Mouse (Mus musculus): ENCODE data around the gene Zfp202. TPM values are rescaled to one million over a fixed set of nuclear protein-coding genes. Genes with fewer than 3 reads are reported as not detected.

Zfp202 gene
- polyA plus RNA-seq, 1 experiment from 2014 or later = 7.3 TPM

DNA sequence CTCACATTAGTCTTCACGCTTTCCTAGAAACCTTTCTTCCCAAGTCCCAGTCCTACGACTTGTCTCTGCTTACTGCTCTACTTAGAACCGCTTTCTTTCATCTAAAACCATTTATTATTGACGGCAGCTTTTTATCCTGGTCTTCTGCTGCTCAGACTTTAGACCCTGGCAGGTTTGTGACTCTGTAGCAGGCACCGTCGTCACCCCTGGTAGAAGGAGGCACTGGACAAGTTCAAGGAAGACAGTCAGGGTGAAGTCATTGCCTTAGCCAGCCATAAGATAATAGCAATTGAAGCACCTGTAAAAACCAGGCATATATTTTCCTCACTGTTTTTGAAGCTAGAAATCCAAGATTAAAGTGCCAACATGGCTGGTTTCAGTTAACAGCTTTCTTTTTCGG, 43.1 kb downstream of the Zfp202 start:
- peaks cover 12% of the 10 kb centered on the region for H3K4me1 ChIP-seq (ENCODE audit: insufficient read depth, low read length)
- 78% methylated on average over 7 of the region's 7 CpGs for WGBS
- no peak overlapping the region for H3K9ac ChIP-seq (replicated peaks; ENCODE audit: low read length)
- ATAC-seq (ENCODE audit: low FRiP score, low TSS enrichment) = no peak
- H3K9me3 ChIP-seq (ENCODE audit: low read length) = peaks cover 4% of the 10 kb centered on the region
- no peak overlapping the region for H3K4me2 ChIP-seq (replicated peaks; ENCODE audit: low read depth, low read length)
- H3K27ac ChIP-seq (ENCODE audit: low read length) = no peak overlapping the region
- no peaks in the 10 kb centered on the region for H3K36me3 ChIP-seq (ENCODE audit: insufficient read depth, low read length)
- H3K27me3 ChIP-seq (ENCODE audit: insufficient read depth, low read length) = 0 out of 2 replicates have a peak, but pooled peaks cover 5% of the 10 kb centered on the region
- H3K4me3 ChIP-seq (ENCODE audit: low read length) = no peak overlapping the region

DNA sequence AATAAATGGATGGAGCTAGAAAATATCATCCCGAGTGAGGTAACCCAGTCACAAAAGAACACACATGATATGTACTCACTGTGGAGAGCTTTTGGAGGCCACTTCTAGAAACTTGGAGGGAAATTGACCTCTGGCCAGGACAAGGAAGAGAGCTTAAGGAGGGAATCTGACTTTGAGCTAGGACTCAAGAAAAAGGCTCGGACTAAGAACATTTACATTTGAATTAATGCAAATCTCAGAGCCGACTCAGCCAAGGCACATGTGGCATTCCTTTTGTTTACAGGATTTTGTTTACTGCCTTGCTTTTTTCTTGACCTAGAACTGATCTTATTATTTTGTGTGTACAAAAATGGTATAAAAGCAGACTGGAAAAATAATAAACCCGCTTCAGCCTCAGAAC, 47.6 kb downstream of the Zfp202 start:
- H3K36me3 ChIP-seq (ENCODE audit: insufficient read depth, low read length) = no peaks in the 10 kb centered on the region
- 51% methylated on average over 4 of the region's 4 CpGs for WGBS
- no peak overlapping the region for H3K4me2 ChIP-seq (replicated peaks; ENCODE audit: low read depth, low read length)
- no peaks in the 10 kb centered on the region for H3K9me3 ChIP-seq (ENCODE audit: low read length)
- ATAC-seq (ENCODE audit: low FRiP score, low TSS enrichment) = no peak
- peaks cover 15% of the 10 kb centered on the region for H3K4me1 ChIP-seq (ENCODE audit: insufficient read depth, low read length)
- H3K27ac ChIP-seq (ENCODE audit: low read length) = no peak overlapping the region
- no peak overlapping the region for H3K9ac ChIP-seq (replicated peaks; ENCODE audit: low read length)
- H3K4me3 ChIP-seq (ENCODE audit: low read length) = no peak overlapping the region
- 0 out of 2 replicates have a peak, but pooled peaks cover 8% of the 10 kb centered on the region for H3K27me3 ChIP-seq (ENCODE audit: insufficient read depth, low read length)

DNA sequence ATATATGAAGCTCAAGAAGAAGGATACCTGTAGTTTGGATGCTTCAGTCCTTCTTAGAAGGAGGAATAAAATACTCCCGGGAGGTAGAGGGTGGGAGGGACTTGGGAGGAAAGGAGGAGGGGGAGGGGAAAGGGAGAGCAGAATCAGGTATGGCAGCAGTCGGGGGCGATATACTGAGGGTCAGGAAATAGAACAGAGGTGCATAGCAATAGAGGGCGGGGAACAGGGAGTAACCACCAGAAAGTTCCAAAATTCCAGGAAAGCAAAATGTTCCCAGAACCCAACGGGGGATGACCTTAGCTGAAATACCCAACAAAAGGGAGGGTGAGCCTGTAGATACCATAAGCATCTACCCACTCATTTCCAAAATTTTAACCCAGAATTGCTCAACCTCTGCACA, 48.2 kb downstream of the Zfp202 start:
- whole genome bisulfite sequencing = 27% methylated on average over 5 of the region's 5 CpGs
- Histone ChIP-seq H3K9ac (replicated peaks; ENCODE audit: low read length) (no peak overlapping the region), H3K4me1 (ENCODE audit: insufficient read depth, low read length) (peaks cover 12% of the 10 kb centered on the region), H3K27ac (ENCODE audit: low read length) (no peak overlapping the region), H3K27me3 (ENCODE audit: insufficient read depth, low read length) (0 out of 2 replicates have a peak, but pooled peaks cover 8% of the 10 kb centered on the region), H3K4me3 (ENCODE audit: low read length) (no peak overlapping the region), H3K9me3 (ENCODE audit: low read length) (no peaks in the 10 kb centered on the region), H3K4me2 (replicated peaks; ENCODE audit: low read depth, low read length) (no peak overlapping the region), H3K36me3 (ENCODE audit: insufficient read depth, low read length) (no peaks in the 10 kb centered on the region)
- no peak for ATAC-seq (ENCODE audit: low FRiP score, low TSS enrichment)

DNA sequence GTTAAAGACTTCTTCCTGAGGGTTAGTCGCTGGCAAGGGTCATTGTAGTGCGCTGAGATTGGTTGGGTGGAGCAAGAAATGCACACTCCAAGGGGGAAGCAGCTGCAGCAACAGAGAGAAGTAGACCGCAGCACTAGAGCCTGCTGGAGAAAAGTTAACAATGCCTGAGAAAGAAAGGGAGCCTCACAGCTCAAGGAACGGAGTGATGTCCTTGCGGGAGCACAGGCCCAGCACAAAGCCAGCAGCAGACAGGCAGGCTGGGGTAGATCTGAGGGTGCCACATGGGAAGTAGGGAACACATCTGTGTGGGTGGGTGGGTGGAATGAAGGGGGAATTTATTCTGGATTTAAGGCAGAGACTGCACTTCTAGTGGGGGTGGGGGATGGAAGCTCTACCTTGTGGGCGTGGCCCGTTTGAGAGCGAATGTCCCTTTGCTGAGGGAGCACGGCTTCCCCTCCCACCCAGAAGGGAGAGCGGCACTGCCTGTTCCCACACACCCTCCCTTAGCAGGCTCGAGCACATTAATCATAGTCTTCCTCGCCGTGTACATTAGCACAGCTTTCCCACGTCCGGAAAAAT, 49.2 kb downstream of the Zfp202 start:
- WGBS = 2% methylated on average over 15 of the region's 15 CpGs

DNA sequence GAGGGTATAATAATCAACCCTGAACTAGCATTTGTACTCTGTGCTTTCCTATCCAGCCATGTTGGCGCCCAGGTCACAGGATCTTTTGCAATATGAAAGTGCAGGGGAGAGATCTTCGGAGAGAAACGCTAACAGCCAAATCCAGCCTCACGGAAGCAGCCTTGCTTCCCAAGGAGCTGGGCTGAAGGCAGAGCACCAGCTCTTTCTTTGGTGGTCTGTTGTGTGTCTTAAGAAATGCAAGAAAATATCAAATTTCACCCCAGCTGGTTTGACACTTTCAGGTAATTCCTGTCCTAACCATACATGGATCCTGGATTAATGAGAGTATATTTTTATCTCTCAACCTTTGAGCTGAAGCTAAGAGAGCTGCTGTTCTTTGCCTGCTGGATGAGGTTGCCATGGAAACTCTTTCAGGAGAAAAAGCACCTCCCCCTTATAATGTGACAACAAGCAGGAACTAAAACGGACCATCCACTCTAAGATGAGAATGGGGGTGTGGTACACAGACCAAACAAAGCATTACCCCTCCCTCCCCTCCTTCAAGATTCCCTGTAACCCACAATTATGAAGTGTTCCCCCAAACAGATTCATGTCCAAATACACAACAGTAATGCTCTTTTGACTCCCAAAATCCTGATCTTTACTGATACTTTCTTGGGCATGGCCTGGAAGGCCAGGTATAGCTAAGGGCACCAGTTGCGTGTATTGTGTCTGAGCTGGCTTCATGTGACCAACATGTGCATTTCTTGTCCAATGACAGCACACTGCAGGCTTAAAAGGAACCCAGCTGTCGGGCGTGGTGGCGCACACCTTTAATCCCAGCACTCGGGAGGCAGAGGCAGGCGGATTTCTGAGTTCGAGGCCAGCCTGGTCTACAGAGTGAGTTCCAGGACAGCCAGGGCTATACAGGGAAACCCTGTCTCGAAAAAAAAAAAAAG, 50.1 kb downstream of the Zfp202 start:
- WGBS = 55% methylated on average over 13 of the region's 13 CpGs
- H3K36me3 ChIP-seq (ENCODE audit: insufficient read depth, low read length) = no peaks in the 10 kb centered on the region
- H3K4me3 ChIP-seq (ENCODE audit: low read length) = peak overlapping the region; percentile 50
- H3K9me3 ChIP-seq (ENCODE audit: low read length) = no peaks in the 10 kb centered on the region
- H3K27me3 ChIP-seq (ENCODE audit: insufficient read depth, low read length) = 0 out of 2 replicates have a peak, but pooled peaks cover 8% of the 10 kb centered on the region
- peak overlapping the region; percentile 59 for H3K9ac ChIP-seq (replicated peaks; ENCODE audit: low read length)
- no peak overlapping the region for H3K27ac ChIP-seq (ENCODE audit: low read length)
- peak overlapping the region; percentile 81 for H3K4me2 ChIP-seq (replicated peaks; ENCODE audit: low read depth, low read length)
- peaks cover 15% of the 10 kb centered on the region for H3K4me1 ChIP-seq (ENCODE audit: insufficient read depth, low read length)
- ATAC-seq (ENCODE audit: low FRiP score, low TSS enrichment) = 0 out of 2 replicates have a peak, but pooled peaks have one; percentile 36

More for the DNA sequence above, 49.2 kb downstream of the Zfp202 start:
- ATAC-seq (ENCODE audit: low FRiP score, low TSS enrichment) = peak; percentile 86
- H3K9me3 ChIP-seq (ENCODE audit: low read length) = no peaks in the 10 kb centered on the region
- no peaks in the 10 kb centered on the region for H3K36me3 ChIP-seq (ENCODE audit: insufficient read depth, low read length)
- 0 out of 2 replicates have a peak, but pooled peaks cover 8% of the 10 kb centered on the region for H3K27me3 ChIP-seq (ENCODE audit: insufficient read depth, low read length)
- H3K4me3 ChIP-seq (ENCODE audit: low read length) = peak overlapping the region; percentile 50
- peak overlapping the region; percentile 59 for H3K9ac ChIP-seq (replicated peaks; ENCODE audit: low read length)
- no peak overlapping the region for H3K27ac ChIP-seq (ENCODE audit: low read length)
- peaks cover 15% of the 10 kb centered on the region for H3K4me1 ChIP-seq (ENCODE audit: insufficient read depth, low read length)
- H3K4me2 ChIP-seq (replicated peaks; ENCODE audit: low read depth, low read length) = peak overlapping the region; percentile 81

DNA sequence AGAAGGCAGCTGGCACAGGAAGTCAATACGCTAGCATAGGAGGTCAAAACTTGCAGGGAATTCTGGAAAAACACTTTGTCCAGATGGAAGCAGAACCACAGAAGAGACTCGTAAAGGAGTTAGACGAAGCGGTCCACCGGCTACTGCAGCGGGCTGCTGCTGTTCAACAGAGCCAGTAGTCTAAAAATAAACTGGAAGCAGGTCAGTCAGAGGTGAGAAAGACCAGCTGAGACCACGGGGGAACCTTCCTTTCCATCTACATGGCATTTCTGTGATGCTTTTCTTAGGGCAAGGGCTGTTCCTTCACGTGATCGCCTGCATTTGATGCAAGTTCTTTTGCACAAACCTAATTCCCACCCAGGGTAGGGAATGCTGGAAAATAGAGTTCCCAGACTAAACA, 53.4 kb downstream of the Zfp202 start:
- peaks cover 15% of the 10 kb centered on the region for H3K4me1 ChIP-seq (ENCODE audit: insufficient read depth, low read length)
- H3K4me2 ChIP-seq (replicated peaks; ENCODE audit: low read depth, low read length) = no peak overlapping the region
- no peak overlapping the region for H3K27ac ChIP-seq (ENCODE audit: low read length)
- peaks cover 3% of the 10 kb centered on the region; the same call in 1 of the 2 replicates for H3K9me3 ChIP-seq (ENCODE audit: low read length)
- 0 out of 2 replicates have a peak, but pooled peaks cover 3% of the 10 kb centered on the region for H3K27me3 ChIP-seq (ENCODE audit: insufficient read depth, low read length)
- ATAC-seq (ENCODE audit: low FRiP score, low TSS enrichment) = no peak
- no peak overlapping the region for H3K4me3 ChIP-seq (ENCODE audit: low read length)
- no peaks in the 10 kb centered on the region for H3K36me3 ChIP-seq (ENCODE audit: insufficient read depth, low read length)
- no peak overlapping the region for H3K9ac ChIP-seq (replicated peaks; ENCODE audit: low read length)
- 40% methylated on average over 9 of the region's 9 CpGs for WGBS

DNA sequence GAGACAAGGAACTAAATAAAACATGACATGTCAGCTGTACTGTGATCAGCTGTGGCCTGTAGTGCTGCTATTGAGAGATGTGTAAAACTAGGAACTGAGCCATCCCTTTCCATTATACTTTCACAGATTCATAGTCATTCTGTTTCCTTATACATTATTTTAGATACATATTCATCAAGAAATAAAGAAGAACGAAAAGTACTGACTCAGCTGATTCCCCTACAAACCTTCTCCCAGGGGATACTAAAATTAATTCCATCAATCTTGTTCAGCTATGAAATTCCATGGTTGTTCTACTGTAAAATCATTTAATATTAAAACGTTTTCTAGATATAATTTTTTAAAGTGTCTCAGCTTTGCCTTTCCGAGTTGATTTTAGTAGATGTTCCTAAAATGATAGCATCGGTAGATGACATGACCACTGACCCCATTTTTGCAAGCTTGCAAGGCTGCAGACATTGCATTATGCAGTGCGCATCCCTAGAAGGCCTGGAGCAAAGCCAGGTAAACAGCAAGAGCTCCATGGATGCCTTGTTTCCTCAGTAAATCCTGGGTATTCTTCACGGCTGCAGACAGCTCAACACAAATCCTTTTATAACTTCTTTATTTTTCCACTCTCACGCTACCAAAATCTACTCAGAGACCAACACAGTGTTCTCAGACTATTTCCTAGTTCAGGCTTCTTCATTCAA, 54.0 kb downstream of the Zfp202 start:
- 82% methylated on average over 7 of the region's 7 CpGs for WGBS
- H3K4me3 ChIP-seq (ENCODE audit: low read length) = no peak overlapping the region
- no peaks in the 10 kb centered on the region for H3K27me3 ChIP-seq (ENCODE audit: insufficient read depth, low read length)
- H3K4me2 ChIP-seq (replicated peaks; ENCODE audit: low read depth, low read length) = no peak overlapping the region
- peaks cover 3% of the 10 kb centered on the region; the same call in 1 of the 2 replicates for H3K9me3 ChIP-seq (ENCODE audit: low read length)
- peaks cover 13% of the 10 kb centered on the region for H3K4me1 ChIP-seq (ENCODE audit: insufficient read depth, low read length)
- H3K27ac ChIP-seq (ENCODE audit: low read length) = no peak overlapping the region
- no peak overlapping the region for H3K9ac ChIP-seq (replicated peaks; ENCODE audit: low read length)
- no peaks in the 10 kb centered on the region for H3K36me3 ChIP-seq (ENCODE audit: insufficient read depth, low read length)
- no peak for ATAC-seq (ENCODE audit: low FRiP score, low TSS enrichment)

DNA sequence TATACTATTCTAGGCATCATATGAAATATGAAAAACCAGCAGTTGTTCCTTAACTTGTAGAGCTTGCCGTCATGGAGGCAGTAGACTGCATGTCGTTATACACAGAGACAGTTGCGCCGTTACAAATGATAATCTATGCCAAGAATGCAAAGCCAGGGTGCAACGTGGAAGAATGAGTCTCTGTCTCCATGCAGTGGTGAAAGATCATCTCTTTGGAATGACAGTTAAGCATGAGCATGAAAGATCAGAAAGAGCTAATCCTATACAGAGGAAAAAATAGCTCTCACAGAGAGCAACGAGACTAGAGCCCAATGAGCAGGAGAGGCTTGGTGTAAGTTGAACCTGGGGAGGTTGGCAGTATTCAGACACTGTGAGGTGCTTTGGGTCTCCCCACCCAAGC, 54.6 kb downstream of the Zfp202 start:
- Histone ChIP-seq H3K36me3 (ENCODE audit: insufficient read depth, low read length) (no peaks in the 10 kb centered on the region), H3K4me1 (ENCODE audit: insufficient read depth, low read length) (0 out of 2 replicates have a peak, but pooled peaks cover 8% of the 10 kb centered on the region), H3K4me3 (ENCODE audit: low read length) (no peak overlapping the region), H3K9me3 (ENCODE audit: low read length) (peaks cover 3% of the 10 kb centered on the region; the same call in 1 of the 2 replicates), H3K27me3 (ENCODE audit: insufficient read depth, low read length) (no peaks in the 10 kb centered on the region), H3K9ac (replicated peaks; ENCODE audit: low read length) (no peak overlapping the region), H3K4me2 (replicated peaks; ENCODE audit: low read depth, low read length) (no peak overlapping the region), H3K27ac (ENCODE audit: low read length) (no peak overlapping the region)
- ATAC-seq (ENCODE audit: low FRiP score, low TSS enrichment) = no peak
- 86% methylated on average over 6 of the region's 6 CpGs for WGBS

DNA sequence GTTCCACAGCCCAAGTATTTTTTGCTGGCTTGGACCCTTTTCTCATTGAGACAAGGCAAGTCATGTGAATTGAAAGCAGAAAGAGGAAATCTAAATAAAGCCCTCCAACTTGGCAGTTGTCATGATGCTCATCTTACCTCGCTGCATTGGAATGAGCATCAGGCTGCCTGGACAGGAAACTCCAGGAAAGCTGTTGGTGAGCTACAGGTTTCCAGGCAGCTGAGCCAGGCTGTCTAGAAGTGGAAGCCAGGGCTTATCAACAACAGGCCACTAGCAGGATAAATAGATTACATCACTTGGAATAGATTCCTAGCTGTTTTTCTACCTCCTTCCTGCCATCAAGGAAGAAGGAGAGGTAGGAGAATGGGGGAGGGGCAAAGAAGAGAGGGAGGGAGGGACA, 57.0 kb downstream of the Zfp202 start:
- H3K27ac ChIP-seq (ENCODE audit: low read length) = no peak overlapping the region
- H3K9me3 ChIP-seq (ENCODE audit: low read length) = peaks cover 3% of the 10 kb centered on the region; the same call in 1 of the 2 replicates
- 0 out of 2 replicates have a peak, but pooled peaks cover 4% of the 10 kb centered on the region for H3K4me1 ChIP-seq (ENCODE audit: insufficient read depth, low read length)
- 70% methylated on average over 1 of the region's 1 CpGs for WGBS
- no peak overlapping the region for H3K9ac ChIP-seq (replicated peaks; ENCODE audit: low read length)
- no peaks in the 10 kb centered on the region for H3K36me3 ChIP-seq (ENCODE audit: insufficient read depth, low read length)
- H3K4me2 ChIP-seq (replicated peaks; ENCODE audit: low read depth, low read length) = no peak overlapping the region
- H3K4me3 ChIP-seq (ENCODE audit: low read length) = no peak overlapping the region
- ATAC-seq (ENCODE audit: low FRiP score, low TSS enrichment) = no peak
- H3K27me3 ChIP-seq (ENCODE audit: insufficient read depth, low read length) = no peaks in the 10 kb centered on the region

Data from kidney, embryonic 16.5 days (tissue).